Mouse (Mus musculus): ENCODE data around the gene Gm21650. TPM values are rescaled to one million over a fixed set of nuclear protein-coding genes. Genes with fewer than 3 reads are reported as not detected.
"Not testable (repeated sequence)": the region's sequence is repeated elsewhere in the genome, so short reads cannot be mapped to it uniquely, and the experiment has no call there.

Gene Gm21650
- polyA plus RNA-seq (2012; rRNA removed) = not detected in 2 replicates

DNA sequence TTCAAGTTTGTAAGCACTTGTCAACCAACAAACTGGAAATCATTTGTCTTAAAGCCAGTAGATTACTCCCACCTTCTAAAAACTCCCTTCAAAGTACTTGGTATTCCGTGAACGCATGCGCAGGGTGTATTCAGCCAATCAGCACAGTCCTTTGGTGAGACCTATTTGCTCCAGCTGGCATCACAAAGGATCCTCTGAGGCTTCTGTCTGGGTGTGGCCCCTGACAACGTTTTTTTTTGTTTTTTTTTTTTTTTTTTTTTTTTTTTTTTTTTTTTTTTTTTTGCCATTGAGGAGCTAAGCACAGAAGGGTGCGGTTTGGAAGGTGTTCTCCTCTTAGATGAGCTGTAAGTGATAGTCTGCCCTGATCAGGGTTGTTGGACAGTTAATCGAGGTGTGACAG lies at the start of gene Gm21650:
Gm21650 (plus strand) TSS at position 301 of the 400 bp plus-strand sequence.
- WGBS = no CpG with 5 or more reads among the region's 6 CpGs
- not testable (repeated sequence) for DNase-seq; H3K4me1 ChIP-seq (ENCODE audit: control insufficient read depth, insufficient read depth, low read length); H3K4me3 ChIP-seq (replicated peaks; ENCODE audit: extremely low read depth, low read depth, low read length)
